Mouse (Mus musculus): Measurements from ENCODE around the gene Trim66. TPM values are rescaled to one million over a fixed set of nuclear protein-coding genes. Genes with fewer than 3 reads are reported as not detected.
A peak's percentile ranks its signal among the peaks of the same experiment; 100 is the strongest.

Trim66 gene
- polyA plus RNA-seq, 1 experiment from 2014 or later = 0.08 TPM

GRCm38 (mm10) chr7:109531501-109531900 lies 23.6 kb upstream of the Trim66 start:
- DNase-seq (ENCODE audit: low spot score) = no peak
- Histone ChIP-seq H3K36me3 (peaks cover 90% of the 10 kb centered on the region), H3K9me3 (no peaks in the 10 kb centered on the region), H3K4me1 (replicated peaks) (no peaks in the 10 kb centered on the region), H3K27ac (no peak overlapping the region), H3K4me3 (no peak overlapping the region), H3K27me3 (ENCODE audit: insufficient read depth, poor library complexity, severe bottlenecking) (no peaks in the 10 kb centered on the region)
- 75% methylated on average over 5 of the region's 5 CpGs for WGBS

GRCm38 (mm10) chr7:109529741-109530140 lies 21.8 kb upstream of the Trim66 start:
- no peak overlapping the region for H3K4me3 ChIP-seq
- 85% methylated on average over 2 of the region's 2 CpGs for WGBS
- H3K27ac ChIP-seq = no peak overlapping the region
- no peak for DNase-seq (ENCODE audit: low spot score)
- H3K27me3 ChIP-seq (ENCODE audit: insufficient read depth, poor library complexity, severe bottlenecking) = no peaks in the 10 kb centered on the region
- peaks cover 92% of the 10 kb centered on the region for H3K36me3 ChIP-seq
- no peaks in the 10 kb centered on the region for H3K9me3 ChIP-seq
- no peaks in the 10 kb centered on the region for H3K4me1 ChIP-seq (replicated peaks)

- Histone ChIP-seq H3K27ac (peak overlapping the region; percentile 17; the same call in 1 of the 2 replicates), H3K36me3 (peaks cover 94% of the 10 kb centered on the region), H3K4me1 (replicated peaks) (no peaks in the 10 kb centered on the region), H3K4me3 (no peak overlapping the region), H3K9me3 (no peaks in the 10 kb centered on the region), H3K27me3 (ENCODE audit: insufficient read depth, poor library complexity, severe bottlenecking) (no peaks in the 10 kb centered on the region)
- 18% methylated on average over 3 of the region's 3 CpGs for WGBS
- DNase-seq (ENCODE audit: low spot score) = peak; percentile 65
These were observed 20.4 kb upstream of the Trim66 start for GRCm38 (mm10) chr7:109528356-109528755.

- 74% methylated on average over 3 of the region's 3 CpGs for WGBS
- no peak for DNase-seq (ENCODE audit: low spot score)
- Histone ChIP-seq H3K4me1 (replicated peaks) (no peaks in the 10 kb centered on the region), H3K36me3 (peaks cover 94% of the 10 kb centered on the region), H3K27me3 (ENCODE audit: insufficient read depth, poor library complexity, severe bottlenecking) (no peaks in the 10 kb centered on the region), H3K9me3 (no peaks in the 10 kb centered on the region), H3K27ac (no peak overlapping the region), H3K4me3 (no peak overlapping the region)
These were observed 19.6 kb upstream of the Trim66 start for GRCm38 (mm10) chr7:109527536-109527935.

- H3K4me1 ChIP-seq (replicated peaks) = peaks cover 7% of the 10 kb centered on the region
- no peak overlapping the region for H3K27ac ChIP-seq
- H3K36me3 ChIP-seq = peaks cover 94% of the 10 kb centered on the region
- H3K9me3 ChIP-seq = no peaks in the 10 kb centered on the region
- WGBS = 83% methylated on average over 16 of the region's 16 CpGs
- no peak for DNase-seq (ENCODE audit: low spot score)
- H3K27me3 ChIP-seq (ENCODE audit: insufficient read depth, poor library complexity, severe bottlenecking) = no peaks in the 10 kb centered on the region
- H3K4me3 ChIP-seq = no peak overlapping the region
These were observed 18.1 kb upstream of the Trim66 start for GRCm38 (mm10) chr7:109525740-109526663.

GRCm38 (mm10) chr7:109524763-109525162 lies 16.8 kb upstream of the Trim66 start:
- Histone ChIP-seq H3K4me3 (no peak overlapping the region), H3K36me3 (peaks cover 94% of the 10 kb centered on the region), H3K27ac (no peak overlapping the region), H3K27me3 (ENCODE audit: insufficient read depth, poor library complexity, severe bottlenecking) (no peaks in the 10 kb centered on the region), H3K9me3 (no peaks in the 10 kb centered on the region), H3K4me1 (replicated peaks) (peaks cover 19% of the 10 kb centered on the region)
- DNase-seq (ENCODE audit: low spot score) = no peak
- 92% methylated on average over 3 of the region's 3 CpGs for WGBS

- H3K36me3 ChIP-seq = peaks cover 91% of the 10 kb centered on the region
- peaks cover 19% of the 10 kb centered on the region for H3K4me1 ChIP-seq (replicated peaks)
- H3K9me3 ChIP-seq = no peaks in the 10 kb centered on the region
- DNase-seq (ENCODE audit: low spot score) = no peak
- H3K4me3 ChIP-seq = no peak overlapping the region
- H3K27ac ChIP-seq = no peak overlapping the region
- no peaks in the 10 kb centered on the region for H3K27me3 ChIP-seq (ENCODE audit: insufficient read depth, poor library complexity, severe bottlenecking)
These were observed 16.5 kb upstream of the Trim66 start for GRCm38 (mm10) chr7:109524442-109524744.

GRCm38 (mm10) chr7:109523741-109524441 lies 16.0 kb upstream of the Trim66 start:
- DNase-seq (ENCODE audit: low spot score) = no peak
- 63% methylated on average over 6 of the region's 6 CpGs for WGBS

GRCm38 (mm10) chr7:109523304-109523703 lies 15.4 kb upstream of the Trim66 start:
- WGBS = 70% methylated on average over 2 of the region's 2 CpGs
- DNase-seq (ENCODE audit: low spot score) = no peak
- Histone ChIP-seq H3K4me3 (no peak overlapping the region), H3K36me3 (peaks cover 85% of the 10 kb centered on the region), H3K9me3 (no peaks in the 10 kb centered on the region), H3K4me1 (replicated peaks) (peaks cover 20% of the 10 kb centered on the region), H3K27me3 (ENCODE audit: insufficient read depth, poor library complexity, severe bottlenecking) (no peaks in the 10 kb centered on the region), H3K27ac (no peak overlapping the region)

More at GRCm38 (mm10) chr7:109523741-109524441, 16.0 kb upstream of the Trim66 start:
- Histone ChIP-seq H3K9me3 (no peaks in the 10 kb centered on the region), H3K36me3 (peaks cover 90% of the 10 kb centered on the region), H3K27ac (no peak overlapping the region), H3K4me3 (no peak overlapping the region), H3K4me1 (replicated peaks) (peaks cover 19% of the 10 kb centered on the region), H3K27me3 (ENCODE audit: insufficient read depth, poor library complexity, severe bottlenecking) (no peaks in the 10 kb centered on the region)

- DNase-seq (ENCODE audit: low spot score) = no peak
- Histone ChIP-seq H3K27me3 (ENCODE audit: insufficient read depth, poor library complexity, severe bottlenecking) (no peaks in the 10 kb centered on the region), H3K9me3 (no peaks in the 10 kb centered on the region), H3K36me3 (peaks cover 74% of the 10 kb centered on the region), H3K4me1 (replicated peaks) (peaks cover 29% of the 10 kb centered on the region), H3K27ac (no peak overlapping the region), H3K4me3 (no peak overlapping the region)
- 86% methylated on average over 5 of the region's 5 CpGs for WGBS
These were observed 14.2 kb upstream of the Trim66 start for GRCm38 (mm10) chr7:109522084-109522483.

- Histone ChIP-seq H3K27me3 (ENCODE audit: insufficient read depth, poor library complexity, severe bottlenecking) (no peaks in the 10 kb centered on the region), H3K27ac (peak overlapping the region; percentile 95), H3K4me3 (peak overlapping the region; percentile 74), H3K36me3 (peaks cover 52% of the 10 kb centered on the region), H3K4me1 (replicated peaks) (peaks cover 29% of the 10 kb centered on the region), H3K9me3 (no peaks in the 10 kb centered on the region)
- DNase-seq (ENCODE audit: low spot score) = no peak
- WGBS = 5% methylated on average over 10 of the region's 10 CpGs
These were observed 12.0 kb upstream of the Trim66 start for GRCm38 (mm10) chr7:109519936-109520335.

- Histone ChIP-seq H3K4me1 (replicated peaks) (peaks cover 29% of the 10 kb centered on the region), H3K27me3 (ENCODE audit: insufficient read depth, poor library complexity, severe bottlenecking) (no peaks in the 10 kb centered on the region), H3K27ac (peak within 1 kb of the TSS; percentile 95), H3K4me3 (peak within 1 kb of the TSS; percentile 74), H3K36me3 (peaks cover 44% of the 10 kb centered on the region), H3K9me3 (no peaks in the 10 kb centered on the region)
- under 1% methylated on average over 72 of the region's 72 CpGs for WGBS
- DNase-seq (ENCODE audit: low spot score) = peak; percentile 99
These were observed 11.1 kb upstream of the Trim66 start, which contains the start of gene Rpl27a for GRCm38 (mm10) chr7:109518838-109519696. Gene Rpl27a (plus strand): TSS chr7:109519147.
